Mouse (Mus musculus) megakaryocyte, adult 5-6 weeks (primary cell): ENCODE data around the gene Leap2. TPM values are rescaled to one million over a fixed set of nuclear protein-coding genes. Genes with fewer than 3 reads are reported as not detected.
"Not testable (repeated sequence)": the region's sequence is repeated elsewhere in the genome, so short reads cannot be mapped to it uniquely, and the experiment has no call there.

Experiments used
- ATAC-seq: 2 replicates; pipeline ENCODE4 v1.8.0; 2016; ENCODE audit warnings: mild to moderate bottlenecking, inconsistent platforms; ENCODE audit not compliant: poor library complexity, severe bottlenecking
- total RNA-seq, 2 experiments: library from RNA; stranded (forward) in 1 of 2; stranded (reverse) in 1 of 2; fragments of 153-499, 151-499 nt in 1 of 2; fragments of 221-1000, 200-1000 nt in 1 of 2; gene quantifications; 2 replicates each; pipeline versions ENCODE4 v1.2.3 to v1.2.4; 2015 to 2017

The Leap2 gene
- total RNA-seq, 2 experiments from 2014 or later: not detected

DNA sequence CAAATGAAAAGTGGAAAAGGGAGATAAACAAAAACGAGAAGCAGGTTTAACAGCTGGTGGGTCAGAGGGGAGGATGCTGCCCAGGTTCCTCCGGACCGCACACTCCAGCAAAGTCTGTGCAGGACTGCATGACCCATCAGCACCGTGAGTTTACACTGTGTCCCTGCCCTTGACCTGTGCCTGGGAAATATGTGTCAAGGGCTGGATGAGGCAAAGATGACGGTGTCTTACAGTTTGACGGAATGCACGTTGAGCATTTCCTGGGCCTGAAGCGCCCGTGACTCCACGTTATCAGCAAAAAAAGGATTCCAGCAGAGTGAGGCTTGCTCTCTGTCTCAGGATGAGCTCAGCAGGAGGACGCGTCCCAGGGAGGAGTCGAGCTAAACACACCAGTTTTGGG, 22.6 kb upstream of the Leap2 start:
- ATAC-seq: no peak

DNA sequence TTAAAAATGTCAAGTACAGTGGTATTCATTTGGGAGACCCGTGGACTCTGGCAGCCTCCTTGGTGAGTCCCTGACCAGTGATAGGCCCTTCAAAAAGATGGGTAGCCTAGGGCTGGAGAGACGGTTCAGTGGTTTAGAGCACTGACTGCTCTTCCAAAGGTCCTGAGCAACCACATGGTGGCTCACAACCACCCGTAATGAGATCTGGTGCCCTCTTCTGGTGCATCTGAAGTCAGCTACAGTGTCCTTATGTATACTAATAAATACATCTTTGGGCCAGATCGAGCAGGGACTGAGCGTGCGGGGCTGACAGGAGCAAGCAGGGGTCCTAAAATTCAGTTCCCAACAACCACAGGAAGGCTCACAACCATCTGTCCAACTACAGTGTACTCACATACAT, 20.9 kb upstream of the Leap2 start:
- no peak for ATAC-seq

DNA sequence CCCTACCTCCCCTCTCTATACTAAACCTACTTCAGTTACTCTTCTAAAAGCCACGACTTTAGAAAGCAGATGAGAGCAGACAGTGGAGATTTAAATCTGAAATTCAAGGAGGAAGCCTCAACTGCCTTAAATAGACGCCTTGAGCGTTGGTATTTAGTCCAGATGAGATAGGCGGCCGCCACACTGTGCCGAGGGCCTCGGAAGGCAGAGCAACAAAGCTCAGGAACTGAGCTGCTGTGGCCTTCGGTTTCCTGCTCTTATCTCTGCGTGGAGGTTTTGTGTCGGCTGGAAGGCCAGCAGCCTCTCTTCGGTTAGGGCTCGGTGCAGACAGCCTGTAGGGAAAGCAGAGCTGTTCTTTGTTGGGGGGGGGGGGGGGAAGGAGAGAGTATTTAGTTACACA, 19.0 kb upstream of the Leap2 start:
- ATAC-seq: no peak

DNA sequence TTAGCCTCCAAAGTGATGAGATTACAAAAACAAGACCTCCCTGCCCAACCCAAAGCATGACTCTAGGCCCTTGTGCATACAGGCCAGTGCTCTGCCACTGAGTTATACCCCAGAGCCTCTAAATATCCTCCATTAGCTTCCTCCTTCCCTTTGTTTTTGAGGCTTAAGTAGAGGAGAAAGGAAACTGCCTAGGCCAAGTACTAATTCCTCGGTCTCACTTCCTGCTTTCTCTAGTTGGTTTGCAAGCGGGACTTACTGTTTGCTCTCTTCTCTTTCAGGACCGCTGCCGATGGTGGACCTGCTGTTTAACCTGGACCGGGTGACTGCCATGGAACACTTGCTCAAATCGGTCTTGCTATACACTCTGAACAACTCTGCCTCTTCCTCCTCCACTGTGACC, 13.4 kb upstream of the Leap2 start:
- peak; percentile 66 for ATAC-seq

DNA sequence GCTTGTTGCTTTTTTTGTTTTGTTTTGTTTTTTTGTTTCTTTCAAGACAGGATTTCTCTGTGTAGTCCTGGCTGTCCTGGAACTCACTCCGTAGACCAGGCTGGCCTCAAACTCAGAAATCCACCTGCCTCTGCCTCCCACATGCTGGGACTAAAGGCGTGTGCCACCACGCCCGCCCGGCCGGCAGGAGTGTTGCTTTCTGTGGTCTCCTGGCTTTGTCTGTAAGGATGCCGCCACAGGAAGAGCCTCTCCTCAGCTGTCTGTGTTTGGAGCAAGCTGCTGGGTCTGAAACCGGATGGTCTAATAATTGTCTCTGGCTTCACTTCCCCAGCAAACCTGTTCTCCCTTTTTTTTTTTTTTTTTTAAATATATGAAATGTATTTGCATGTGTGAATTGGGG, 12.5 kb upstream of the Leap2 start:
- ATAC-seq: no peak

GRCm38 (mm10) chr11:53433057-53433456, 10.1 kb upstream of the Leap2 start:
- ATAC-seq: no peak

DNA sequence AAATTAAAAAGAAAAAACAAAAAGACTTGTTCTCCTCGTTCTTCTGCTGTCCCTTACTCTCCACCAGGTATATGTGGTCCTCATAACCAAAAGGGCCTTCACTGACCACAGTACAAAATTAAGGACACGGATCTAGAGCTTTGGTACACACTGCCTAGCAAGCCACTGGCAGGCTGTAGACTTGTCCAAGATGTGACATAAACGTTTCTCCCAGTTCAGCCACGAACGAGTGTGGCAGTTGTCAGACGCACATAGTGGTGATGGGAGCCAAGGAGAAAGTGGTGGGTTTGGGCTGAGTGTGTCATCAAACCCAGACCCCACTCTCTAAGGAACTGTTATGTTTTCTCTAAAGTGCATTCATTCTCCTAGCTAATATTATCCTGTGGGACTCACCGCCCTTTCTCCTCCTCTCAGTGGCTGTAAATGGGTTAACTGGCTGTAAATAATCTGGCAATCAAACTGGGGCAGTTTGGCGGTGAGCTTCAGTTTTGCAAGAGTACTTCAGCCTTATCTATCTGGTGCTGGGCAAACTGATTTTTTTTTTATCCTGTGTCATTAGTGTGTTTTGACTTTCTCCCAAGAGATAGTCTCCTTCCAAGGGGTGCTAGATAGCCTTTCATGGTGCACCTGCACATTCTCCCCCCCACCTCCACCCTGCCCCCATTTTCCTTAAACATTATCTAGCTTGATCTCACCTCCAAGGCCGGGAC, 8.5 kb upstream of the Leap2 start:
- ATAC-seq: no peak

DNA sequence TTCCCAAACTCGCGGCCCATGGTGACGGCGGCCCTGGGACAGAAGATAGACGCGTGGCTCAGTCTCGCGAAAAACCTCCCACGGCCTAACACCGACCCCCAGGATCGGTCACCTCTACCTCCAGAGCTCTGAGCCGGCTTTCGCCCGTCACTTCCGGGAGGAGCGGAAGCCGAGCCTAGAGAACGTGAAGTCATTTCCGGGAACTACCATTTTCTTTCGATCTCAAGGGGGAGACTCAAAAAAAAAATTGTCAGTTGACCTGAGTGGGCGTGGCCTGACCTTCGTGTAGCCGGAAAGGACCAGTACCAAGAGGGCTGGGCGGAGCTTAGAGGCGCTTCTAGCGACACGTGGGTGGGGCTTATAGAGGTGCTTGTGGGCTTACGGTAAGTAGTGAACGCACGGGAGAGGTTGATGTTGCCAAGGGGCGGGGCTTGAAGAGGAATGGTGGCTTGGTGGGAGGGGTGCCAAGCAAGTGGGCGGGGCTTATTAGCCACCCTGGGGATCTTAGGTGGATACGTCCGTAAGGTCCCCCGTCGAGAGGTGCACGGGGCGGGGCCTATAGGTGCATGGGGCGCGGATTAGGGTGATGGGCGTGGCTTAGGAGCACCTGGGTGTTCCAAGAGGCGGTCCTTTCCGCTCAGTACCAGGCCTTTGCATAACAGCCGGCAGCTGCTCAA, 7.8 kb upstream of the Leap2 start, which contains the start of the genes Uqcrq and Gdf9:
Gene Uqcrq, minus strand, starts transcription at position 162 of the 677 bp plus-strand sequence.
Gene Gdf9, plus strand, starts transcription at position 354 of the 677 bp plus-strand sequence.
- ATAC-seq: peak; percentile 89

GRCm38 (mm10) chr11:53430300-53430669, 7.3 kb upstream of the Leap2 start:
- peak; percentile 45 for ATAC-seq

DNA sequence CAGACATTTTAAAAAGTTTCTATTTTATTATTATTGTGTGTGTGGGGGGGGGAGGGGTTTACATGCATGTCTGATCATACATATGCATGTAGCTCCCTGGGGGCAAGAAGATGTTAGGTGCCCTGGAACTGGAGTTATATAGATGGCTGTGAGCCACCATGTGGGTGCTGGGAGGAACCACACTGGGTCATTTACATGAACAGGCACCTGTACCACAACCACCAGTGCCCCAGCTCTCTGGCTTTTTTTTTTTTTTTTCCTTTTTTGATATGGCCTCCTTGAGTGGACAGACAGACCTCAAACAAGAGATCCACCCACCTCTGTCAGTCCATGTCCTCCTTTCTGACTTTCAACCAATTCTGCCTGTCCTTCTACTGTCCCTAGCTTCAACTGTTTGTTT, 6.2 kb upstream of the Leap2 start:
- no peak for ATAC-seq

GRCm38 (mm10) chr11:53428716-53429057, 5.7 kb upstream of the Leap2 start:
- no peak for ATAC-seq

DNA sequence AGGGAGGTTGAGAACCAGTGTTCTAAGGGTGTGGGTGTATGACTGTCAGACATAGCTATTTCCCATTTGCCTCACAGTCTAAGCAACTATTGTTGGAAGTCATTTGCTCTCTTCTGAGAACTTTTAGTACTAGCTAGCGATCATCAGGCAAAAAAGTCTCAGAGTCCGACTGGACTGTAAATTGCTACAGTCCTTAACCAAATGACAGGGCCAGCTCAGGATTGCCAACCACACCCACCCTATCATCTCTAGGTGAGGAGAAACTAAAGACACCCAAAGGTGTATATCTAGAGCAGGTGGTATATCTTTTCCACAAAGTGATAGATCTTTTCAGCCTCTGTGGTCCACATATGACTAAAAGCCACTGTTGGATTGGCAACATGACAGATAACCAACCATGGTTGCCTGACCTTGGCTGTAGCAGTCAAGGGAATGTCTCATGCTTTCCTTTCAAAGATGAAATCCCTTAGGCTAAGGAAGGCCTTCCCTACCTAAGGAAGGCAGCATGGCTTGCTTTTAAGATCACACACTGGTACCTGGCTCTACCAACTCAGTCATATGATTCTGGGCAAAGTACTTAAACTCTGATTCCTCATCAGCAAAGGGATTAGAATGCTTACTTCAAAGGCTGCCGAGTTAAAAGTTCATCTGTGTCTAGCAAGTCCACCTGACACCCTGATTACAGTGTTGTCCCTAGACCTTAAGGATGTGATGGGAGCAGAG, 5.2 kb upstream of the Leap2 start:
- ATAC-seq: no peak

GRCm38 (mm10) chr11:53426914-53427313, 3.9 kb upstream of the Leap2 start:
- not testable (repeated sequence) for ATAC-seq

GRCm38 (mm10) chr11:53425711-53426255, 2.8 kb upstream of the Leap2 start:
- no peak for ATAC-seq

DNA sequence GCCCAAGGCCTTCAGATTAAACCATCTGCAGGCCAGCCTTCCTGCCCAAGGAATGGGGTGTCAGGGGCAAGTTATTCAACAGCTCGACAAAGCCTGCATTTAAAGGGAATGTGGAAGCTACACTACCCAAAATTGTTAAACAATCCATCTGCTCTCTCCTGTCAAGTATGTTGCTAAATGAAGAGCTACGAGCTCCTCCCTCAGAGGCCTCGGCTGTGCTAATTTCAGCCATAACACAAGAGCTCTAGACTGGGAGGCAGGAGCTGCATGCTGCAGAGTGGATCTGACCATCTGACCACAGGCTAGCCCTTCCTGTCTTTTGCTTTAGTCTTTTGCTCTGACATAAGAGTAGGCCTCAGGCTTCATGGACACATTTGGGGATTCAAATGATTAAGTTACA, 2.3 kb upstream of the Leap2 start:
- ATAC-seq: no peak

- ATAC-seq: no peak
Observed at GRCm38 (mm10) chr11:53424826-53425225, 1.9 kb upstream of the Leap2 start.

DNA sequence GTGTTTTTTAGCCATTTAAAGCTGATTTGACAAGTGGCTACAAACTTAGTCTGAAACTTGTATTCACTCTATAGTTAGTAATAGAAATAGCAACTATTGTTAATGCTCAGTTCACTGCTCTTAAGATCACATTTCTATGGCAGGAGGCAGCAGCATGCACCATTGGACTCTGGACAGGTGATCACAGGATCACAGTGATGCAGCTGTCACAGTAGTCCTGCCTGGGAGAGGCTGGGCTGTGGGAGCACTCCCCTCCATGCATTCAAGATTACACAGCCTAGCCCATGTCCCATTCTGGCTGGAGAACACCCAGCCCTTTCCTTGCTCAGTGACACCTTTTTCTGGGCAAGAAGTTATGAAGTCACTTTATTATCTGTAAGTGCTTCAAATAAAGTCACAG, 4.9 kb downstream of the Leap2 start:
- ATAC-seq: no peak

GRCm38 (mm10) chr11:53413871-53414270, 9.1 kb downstream of the Leap2 start:
- ATAC-seq: no peak

GRCm38 (mm10) chr11:53411738-53412137, 11.2 kb downstream of the Leap2 start:
- peak; percentile 57 for ATAC-seq

- ATAC-seq: no peak
Observed at GRCm38 (mm10) chr11:53403638-53404037, 19.3 kb downstream of the Leap2 start.

DNA sequence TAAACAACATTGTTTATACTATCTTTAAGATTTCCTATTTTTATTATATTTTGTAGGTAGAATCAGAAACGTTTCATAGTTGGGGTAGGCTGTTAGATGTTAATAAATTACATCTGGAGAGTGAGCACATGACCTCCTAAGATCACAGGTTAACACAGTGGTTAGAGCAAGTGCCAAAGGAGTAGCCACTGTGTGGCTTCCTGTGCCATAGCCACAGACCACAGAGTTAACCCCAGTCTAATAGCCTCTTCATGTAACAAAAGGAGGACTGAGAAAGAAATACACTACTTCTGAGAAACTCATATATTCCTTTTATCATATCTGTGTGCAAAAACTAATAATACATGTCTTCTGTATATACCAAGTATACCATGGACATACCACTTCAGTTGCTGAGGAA, 29.1 kb downstream of the Leap2 start:
- ATAC-seq: no peak
